Mouse (Mus musculus): ENCODE results near the gene 1700037H04Rik. TPM values are rescaled to one million over a fixed set of nuclear protein-coding genes. Genes with fewer than 3 reads are reported as not detected.

Gene 1700037H04Rik
- polyA plus RNA-seq, 1 experiment from 2014 or later: 59.5 TPM

DNA sequence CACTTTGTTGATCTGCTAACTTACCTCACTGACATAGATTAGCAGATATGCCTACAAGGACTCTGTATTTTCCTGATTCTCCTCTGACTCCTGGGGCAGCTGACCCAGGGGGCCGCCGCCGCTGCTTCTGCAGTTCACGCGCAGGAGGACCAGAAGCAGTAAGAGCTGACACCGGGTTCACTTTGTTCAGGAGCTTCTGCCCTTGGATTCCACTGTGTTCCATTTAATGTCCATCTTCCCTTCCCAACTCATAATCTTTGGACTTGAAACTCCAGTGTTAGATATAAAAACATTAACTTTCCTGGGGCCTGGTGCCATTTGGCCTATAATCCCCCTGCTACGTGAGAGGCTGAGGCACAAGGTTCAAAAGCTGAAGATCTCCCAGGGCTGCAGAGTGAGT lies 4.0 kb upstream of the 1700037H04Rik start:
- no peaks in the 10 kb centered on the region for H3K36me3 ChIP-seq
- ATAC-seq (replicated peaks; ENCODE audit: insufficient number of reproducible peaks, insufficient read depth, low FRiP score, low read depth): no peak
- WGBS: 70% methylated on average over 7 of the region's 7 CpGs

GRCm38 (mm10) chr2:131160671-131161111 lies 810 bp upstream of the 1700037H04Rik start:
- Histone ChIP-seq H3K27ac (peak overlapping the region; percentile 91), H3K9ac (peak overlapping the region; percentile 62), H3K4me3 (peak overlapping the region; percentile 87), H3K27me3 (no peaks in the 10 kb centered on the region), H3K36me3 (no peaks in the 10 kb centered on the region), H3K9me3 (replicated peaks) (no peaks in the 10 kb centered on the region), H3K4me2 (peak overlapping the region; percentile 86), H3K4me1 (replicated peaks) (peaks cover 31% of the 10 kb centered on the region)
- no peak for ATAC-seq (replicated peaks; ENCODE audit: insufficient number of reproducible peaks, insufficient read depth, low FRiP score, low read depth)
- WGBS: under 1% methylated on average over 17 of the region's 17 CpGs

More for the DNA sequence above, 4.0 kb upstream of the 1700037H04Rik start:
- H3K4me3 ChIP-seq: no peak overlapping the region
- no peaks in the 10 kb centered on the region for H3K27me3 ChIP-seq
- H3K9ac ChIP-seq: no peak overlapping the region
- H3K9me3 ChIP-seq (replicated peaks): no peaks in the 10 kb centered on the region
- H3K4me2 ChIP-seq: no peak overlapping the region
- peaks cover 7% of the 10 kb centered on the region for H3K4me1 ChIP-seq (replicated peaks)
- no peak overlapping the region for H3K27ac ChIP-seq

DNA sequence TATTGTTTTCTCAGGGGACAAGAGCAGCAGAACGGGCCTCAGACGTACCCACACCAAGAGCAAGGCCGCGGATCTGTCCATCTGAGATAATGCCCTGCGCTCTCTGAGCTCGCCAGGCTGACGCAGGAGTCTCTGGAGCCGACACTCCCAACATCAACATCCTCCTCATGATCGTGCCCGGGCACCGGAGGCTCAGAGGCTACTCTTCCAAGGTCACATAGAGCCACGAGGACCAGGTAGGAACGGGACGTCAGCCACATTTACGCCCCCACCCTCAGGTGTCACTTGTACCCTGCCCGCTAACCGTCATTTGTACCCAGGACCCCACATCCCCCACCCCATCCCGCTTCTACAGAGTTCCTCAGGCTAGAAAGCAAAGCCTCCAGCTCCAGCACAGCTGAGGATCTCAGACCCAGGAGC lies 380 bp downstream of the 1700037H04Rik start:
- H3K27ac ChIP-seq: peak overlapping the region; percentile 82
- H3K9me3 ChIP-seq (replicated peaks): no peaks in the 10 kb centered on the region
- peak overlapping the region; percentile 81 for H3K9ac ChIP-seq
- peaks cover 31% of the 10 kb centered on the region for H3K4me1 ChIP-seq (replicated peaks)
- H3K27me3 ChIP-seq: no peaks in the 10 kb centered on the region
- 0% methylated on average over 18 of the region's 18 CpGs for WGBS
- ATAC-seq (replicated peaks; ENCODE audit: insufficient number of reproducible peaks, insufficient read depth, low FRiP score, low read depth): peak; percentile 44
- peaks cover 3% of the 10 kb centered on the region; the same call in 1 of the 2 replicates for H3K36me3 ChIP-seq
- H3K4me2 ChIP-seq: peak overlapping the region; percentile 86
- peak overlapping the region; percentile 87 for H3K4me3 ChIP-seq

DNA sequence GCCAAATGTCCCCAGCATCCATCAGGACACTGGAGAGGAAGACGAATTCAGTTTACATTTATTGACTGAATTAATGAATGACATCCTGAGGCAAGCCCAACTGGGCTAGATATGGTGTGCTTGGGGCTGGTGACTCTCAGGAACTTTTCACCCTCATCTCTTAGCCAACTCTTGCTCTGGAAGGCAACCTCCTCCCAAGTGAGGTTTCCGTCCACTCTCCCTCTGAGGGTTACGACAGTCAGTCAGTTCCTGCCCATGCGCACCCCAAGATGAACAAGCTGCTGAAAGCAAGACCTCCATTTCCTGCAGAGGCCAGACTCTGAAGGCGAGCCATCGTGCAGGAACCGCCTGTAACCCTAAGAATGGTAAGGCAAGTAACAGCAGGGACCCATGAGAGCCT lies 2.9 kb downstream of the 1700037H04Rik start:
- Histone ChIP-seq H3K9ac (no peak overlapping the region), H3K9me3 (replicated peaks) (no peaks in the 10 kb centered on the region), H3K4me1 (replicated peaks) (peaks cover 31% of the 10 kb centered on the region), H3K4me2 (no peak overlapping the region), H3K27ac (no peak overlapping the region), H3K4me3 (no peak overlapping the region), H3K27me3 (no peaks in the 10 kb centered on the region), H3K36me3 (peaks cover 8% of the 10 kb centered on the region; the same call in 1 of the 2 replicates)
- ATAC-seq (replicated peaks; ENCODE audit: insufficient number of reproducible peaks, insufficient read depth, low FRiP score, low read depth): no peak
- WGBS: 89% methylated on average over 7 of the region's 7 CpGs

DNA sequence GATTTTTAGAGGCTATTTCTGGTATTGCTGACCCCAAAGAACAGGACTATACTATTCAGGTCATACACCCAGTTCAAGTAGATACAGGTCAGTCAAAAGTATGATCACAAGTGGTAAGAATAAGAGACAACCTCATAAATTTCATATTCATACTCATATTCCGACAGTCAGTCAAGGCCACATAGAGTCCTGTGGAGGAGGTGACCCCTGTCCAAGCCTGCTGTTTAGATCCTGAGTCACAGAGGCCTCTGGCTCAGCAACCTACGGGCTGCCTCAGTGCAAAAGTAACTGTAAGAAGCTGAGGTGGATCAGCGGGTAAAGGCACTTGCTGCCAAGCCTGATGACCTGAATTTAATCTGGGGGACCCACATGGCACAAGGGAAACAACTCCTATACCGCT lies 5.8 kb downstream of the 1700037H04Rik start:
- Histone ChIP-seq H3K4me1 (replicated peaks) (peaks cover 25% of the 10 kb centered on the region), H3K36me3 (peaks cover 19% of the 10 kb centered on the region)

GRCm38 (mm10) chr2:131152166-131152730 lies 7.6 kb downstream of the 1700037H04Rik start:
- no peak for ATAC-seq (replicated peaks; ENCODE audit: insufficient number of reproducible peaks, insufficient read depth, low FRiP score, low read depth)
- 82% methylated on average over 7 of the region's 7 CpGs for WGBS
- Histone ChIP-seq H3K27ac (no peak overlapping the region), H3K9ac (no peak overlapping the region), H3K4me3 (no peak overlapping the region), H3K9me3 (replicated peaks) (no peaks in the 10 kb centered on the region), H3K27me3 (no peaks in the 10 kb centered on the region), H3K4me2 (no peak overlapping the region), H3K4me1 (replicated peaks) (peaks cover 14% of the 10 kb centered on the region), H3K36me3 (peaks cover 32% of the 10 kb centered on the region)

More for the DNA sequence above, 5.8 kb downstream of the 1700037H04Rik start:
- Histone ChIP-seq H3K27me3 (no peaks in the 10 kb centered on the region), H3K4me2 (no peak overlapping the region), H3K27ac (no peak overlapping the region), H3K9me3 (replicated peaks) (no peaks in the 10 kb centered on the region), H3K9ac (no peak overlapping the region), H3K4me3 (no peak overlapping the region)
- 88% methylated on average over 4 of the region's 4 CpGs for WGBS
- no peak for ATAC-seq (replicated peaks; ENCODE audit: insufficient number of reproducible peaks, insufficient read depth, low FRiP score, low read depth)

- ATAC-seq (replicated peaks; ENCODE audit: insufficient number of reproducible peaks, insufficient read depth, low FRiP score, low read depth): no peak
These were observed 10.7 kb downstream of the 1700037H04Rik start for GRCm38 (mm10) chr2:131149254-131149578.

DNA sequence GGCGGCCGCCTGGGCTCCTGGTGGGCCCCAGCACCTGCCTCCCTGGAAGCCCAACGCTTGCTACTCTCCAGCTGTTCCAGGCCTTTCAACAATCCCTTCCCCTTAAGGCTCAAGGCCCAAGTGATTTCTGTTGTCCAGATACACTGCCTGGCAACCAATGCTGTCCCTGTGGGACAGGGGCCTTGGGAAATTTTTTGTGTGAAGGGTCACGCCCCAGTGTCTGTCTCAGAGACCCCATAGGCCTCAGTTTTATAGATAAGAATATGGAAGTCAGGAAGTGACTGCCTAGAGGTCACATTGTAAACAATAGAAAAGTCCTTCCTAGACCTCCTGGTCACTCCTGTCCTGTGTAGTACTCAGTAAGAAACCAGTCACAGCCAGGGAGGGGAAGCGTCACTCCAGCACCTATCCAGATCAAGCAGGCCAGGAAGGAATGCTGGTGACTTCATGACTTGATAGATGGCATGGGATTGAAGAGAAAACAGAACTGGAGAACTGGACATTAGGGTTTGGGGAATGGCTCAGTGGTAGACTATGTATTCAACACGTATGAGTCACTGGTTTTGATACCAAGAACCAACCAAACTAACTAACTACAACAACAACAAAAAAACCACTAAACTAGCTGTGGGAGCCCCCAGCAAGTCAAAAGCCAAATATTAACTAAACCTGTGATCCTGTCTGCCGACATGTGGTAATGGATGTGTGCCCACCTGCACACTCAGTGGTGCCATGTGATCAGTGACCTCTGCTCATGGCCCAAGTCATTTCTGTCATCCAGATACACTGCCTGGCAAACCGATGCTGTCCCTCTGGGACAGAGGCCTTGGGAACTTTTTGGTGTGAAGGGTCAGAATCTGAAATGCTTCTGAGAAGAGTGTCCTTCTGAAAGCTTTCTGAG lies 11.3 kb downstream of the 1700037H04Rik start:
- H3K4me3 ChIP-seq: no peak overlapping the region
- no peaks in the 10 kb centered on the region for H3K27me3 ChIP-seq
- H3K9ac ChIP-seq: no peak overlapping the region
- H3K4me1 ChIP-seq (replicated peaks): no peaks in the 10 kb centered on the region
- ATAC-seq (replicated peaks; ENCODE audit: insufficient number of reproducible peaks, insufficient read depth, low FRiP score, low read depth): no peak
- no peaks in the 10 kb centered on the region for H3K9me3 ChIP-seq (replicated peaks)
- H3K4me2 ChIP-seq: no peak overlapping the region
- 72% methylated on average over 8 of the region's 8 CpGs for WGBS
- peak overlapping the region; percentile 11; the same call in 1 of the 2 replicates for H3K27ac ChIP-seq
- peaks cover 55% of the 10 kb centered on the region for H3K36me3 ChIP-seq

More at GRCm38 (mm10) chr2:131149254-131149578, 10.7 kb downstream of the 1700037H04Rik start:
- Histone ChIP-seq H3K9me3 (replicated peaks) (no peaks in the 10 kb centered on the region), H3K36me3 (peaks cover 52% of the 10 kb centered on the region), H3K4me2 (no peak overlapping the region), H3K9ac (no peak overlapping the region), H3K27me3 (no peaks in the 10 kb centered on the region), H3K4me1 (replicated peaks) (no peaks in the 10 kb centered on the region), H3K4me3 (no peak overlapping the region), H3K27ac (no peak overlapping the region)
- WGBS: 94% methylated on average over 3 of the region's 3 CpGs

- no peaks in the 10 kb centered on the region for H3K9me3 ChIP-seq (replicated peaks)
- H3K4me3 ChIP-seq: no peak overlapping the region
- H3K4me2 ChIP-seq: no peak overlapping the region
- H3K36me3 ChIP-seq: peaks cover 56% of the 10 kb centered on the region
- H3K27me3 ChIP-seq: no peaks in the 10 kb centered on the region
- ATAC-seq (replicated peaks; ENCODE audit: insufficient number of reproducible peaks, insufficient read depth, low FRiP score, low read depth): no peak
- no peak overlapping the region for H3K27ac ChIP-seq
- 93% methylated on average over 8 of the region's 8 CpGs for WGBS
- H3K4me1 ChIP-seq (replicated peaks): peaks cover 8% of the 10 kb centered on the region
- H3K9ac ChIP-seq: no peak overlapping the region
These were observed 12.9 kb downstream of the 1700037H04Rik start for GRCm38 (mm10) chr2:131147043-131147365.

DNA sequence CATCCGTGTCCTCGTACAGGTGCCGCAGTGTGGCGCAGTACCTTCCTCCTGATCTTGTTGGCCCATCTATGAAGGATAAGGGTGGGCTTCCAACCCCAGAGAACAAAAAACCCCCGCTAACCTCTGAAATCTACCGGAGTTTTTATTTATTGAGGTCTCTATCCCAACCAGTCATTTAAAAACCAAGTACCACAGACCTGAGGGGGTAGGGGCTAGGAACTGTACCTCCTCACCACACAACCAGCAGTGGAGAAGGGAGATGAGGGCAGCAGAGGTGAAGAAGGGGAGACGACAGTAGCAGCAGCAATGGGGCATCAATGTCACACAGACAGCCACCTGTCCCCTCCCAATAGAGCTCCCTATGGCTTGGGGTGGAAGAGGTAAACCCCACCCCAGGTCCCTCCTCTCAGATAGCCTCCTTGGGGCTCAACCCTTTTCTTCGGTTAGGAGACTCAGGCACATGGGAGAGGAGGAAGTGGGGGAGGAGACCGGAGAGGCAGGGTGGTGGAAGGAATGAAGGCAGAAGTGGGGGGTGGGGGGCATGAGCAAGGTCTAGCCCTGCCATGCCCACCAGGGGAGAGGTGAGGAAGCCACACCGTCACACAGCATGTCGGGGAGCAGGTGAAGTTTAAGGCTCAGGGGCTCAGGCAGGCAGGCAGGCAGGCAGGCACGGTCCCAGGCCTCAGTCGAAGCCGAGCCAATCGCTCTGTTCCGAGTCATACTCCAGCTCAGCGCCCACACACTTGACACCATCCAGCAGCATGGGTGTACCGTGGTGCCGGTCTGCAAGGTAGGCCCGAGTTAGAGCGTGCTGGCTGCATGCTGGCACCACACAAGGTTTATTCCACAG lies 13.5 kb downstream of the 1700037H04Rik start:
- Histone ChIP-seq H3K4me1 (replicated peaks) (peaks cover 8% of the 10 kb centered on the region), H3K4me3 (no peak overlapping the region), H3K9me3 (replicated peaks) (no peaks in the 10 kb centered on the region), H3K9ac (no peak overlapping the region), H3K27me3 (no peaks in the 10 kb centered on the region), H3K36me3 (peaks cover 54% of the 10 kb centered on the region), H3K4me2 (no peak overlapping the region), H3K27ac (no peak overlapping the region)
- 79% methylated on average over 21 of the region's 21 CpGs for WGBS
- ATAC-seq (replicated peaks; ENCODE audit: insufficient number of reproducible peaks, insufficient read depth, low FRiP score, low read depth): no peak

- no peaks in the 10 kb centered on the region for H3K27me3 ChIP-seq
- no peak overlapping the region for H3K9ac ChIP-seq
- H3K36me3 ChIP-seq: peaks cover 52% of the 10 kb centered on the region
- no peak overlapping the region for H3K27ac ChIP-seq
- no peak overlapping the region for H3K4me3 ChIP-seq
- ATAC-seq (replicated peaks; ENCODE audit: insufficient number of reproducible peaks, insufficient read depth, low FRiP score, low read depth): no peak
- WGBS: 80% methylated on average over 2 of the region's 2 CpGs
- no peaks in the 10 kb centered on the region for H3K9me3 ChIP-seq (replicated peaks)
- H3K4me2 ChIP-seq: no peak overlapping the region
- peaks cover 11% of the 10 kb centered on the region for H3K4me1 ChIP-seq (replicated peaks)
These were observed 14.3 kb downstream of the 1700037H04Rik start for GRCm38 (mm10) chr2:131145536-131145935.

Measured in heart, embryonic 15.5 days (tissue).